Mouse (Mus musculus): ENCODE results near the gene Cul4a.

Gene Cul4a

DNA sequence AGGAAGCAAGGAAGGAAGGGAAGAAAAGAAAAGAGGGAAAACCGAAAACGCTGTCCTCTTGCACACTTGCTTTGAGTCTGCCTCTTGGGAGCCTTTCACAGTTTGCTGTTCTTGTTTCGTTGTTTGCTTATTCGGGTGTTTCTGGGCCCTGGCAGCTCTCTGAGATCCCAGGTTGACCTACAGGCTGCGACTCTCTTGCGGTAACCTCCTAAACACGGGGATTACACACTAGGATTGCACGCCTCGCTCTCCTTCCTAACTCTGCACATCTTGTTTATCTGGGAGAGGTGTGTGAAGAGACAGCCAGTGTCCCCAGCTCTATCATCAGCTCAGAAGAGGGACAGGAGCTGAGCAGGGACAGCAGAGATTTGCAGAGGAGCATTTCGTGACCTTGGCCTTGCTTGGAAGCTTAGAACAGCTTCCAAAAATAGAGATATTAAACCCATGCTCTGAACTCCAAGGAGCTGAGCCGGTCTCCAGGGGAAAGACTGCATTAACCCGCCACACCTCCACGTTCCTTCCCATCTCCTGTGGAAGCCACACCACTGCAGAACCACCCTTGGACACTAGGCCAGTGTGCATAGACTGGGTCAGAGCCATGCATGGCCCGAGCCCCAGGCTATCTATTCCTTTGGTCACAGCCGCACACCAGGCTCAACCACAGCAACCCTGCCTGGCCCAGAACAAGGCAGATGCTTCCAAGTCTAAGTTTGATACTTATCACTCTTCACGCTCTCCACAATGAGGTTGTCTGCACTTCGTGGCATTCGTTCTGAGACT is 75.7 kb downstream of the Cul4a start:
- no peak for DNase-seq

- DNase-seq, result no peak
Measured at GRCm38 (mm10) chr8:13181691-13181976, 76.2 kb downstream of the Cul4a start.

GRCm38 (mm10) chr8:13186819-13187218 is 81.4 kb downstream of the Cul4a start:
- no peak for DNase-seq

DNA sequence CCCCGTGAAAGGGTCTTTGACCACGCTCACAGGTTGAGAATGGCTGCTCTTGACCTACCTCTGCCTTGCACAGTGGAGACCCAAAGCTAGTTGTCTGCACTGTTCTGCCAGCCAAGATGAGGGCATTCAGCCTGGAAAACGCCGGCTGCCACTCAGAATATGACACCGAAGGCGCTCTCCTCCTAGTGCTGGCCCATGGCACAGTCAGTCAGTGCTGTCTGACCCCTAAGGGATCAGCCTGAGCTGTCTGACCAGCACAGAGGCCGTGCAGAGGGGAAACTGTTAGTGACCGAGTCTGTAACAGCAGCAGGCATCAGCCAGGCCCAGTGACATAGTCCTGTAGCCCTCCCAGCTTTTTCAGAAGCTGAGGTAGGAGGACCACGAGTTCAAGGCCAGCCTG is 81.8 kb downstream of the Cul4a start:
- DNase-seq, result no peak

DNA sequence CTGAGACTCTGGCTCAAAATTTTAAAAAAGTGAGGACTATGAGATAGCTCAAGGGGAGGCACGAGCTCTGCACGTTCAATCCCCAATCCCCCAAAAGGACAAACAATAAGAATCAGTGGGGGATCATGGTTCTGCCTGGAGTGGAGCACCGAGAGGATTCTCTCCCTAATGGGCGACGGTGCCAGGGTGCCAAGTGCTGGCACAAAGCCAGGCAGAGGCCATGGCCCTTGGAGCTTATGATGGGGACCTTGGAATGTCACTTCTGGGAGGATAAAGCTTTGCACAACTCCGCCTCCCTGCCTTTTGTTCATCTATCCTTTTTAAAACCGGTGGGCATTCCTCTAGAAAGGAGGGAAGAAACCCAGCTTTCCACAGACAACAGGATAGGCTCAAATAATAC is 82.2 kb downstream of the Cul4a start:
- no peak for DNase-seq

DNA sequence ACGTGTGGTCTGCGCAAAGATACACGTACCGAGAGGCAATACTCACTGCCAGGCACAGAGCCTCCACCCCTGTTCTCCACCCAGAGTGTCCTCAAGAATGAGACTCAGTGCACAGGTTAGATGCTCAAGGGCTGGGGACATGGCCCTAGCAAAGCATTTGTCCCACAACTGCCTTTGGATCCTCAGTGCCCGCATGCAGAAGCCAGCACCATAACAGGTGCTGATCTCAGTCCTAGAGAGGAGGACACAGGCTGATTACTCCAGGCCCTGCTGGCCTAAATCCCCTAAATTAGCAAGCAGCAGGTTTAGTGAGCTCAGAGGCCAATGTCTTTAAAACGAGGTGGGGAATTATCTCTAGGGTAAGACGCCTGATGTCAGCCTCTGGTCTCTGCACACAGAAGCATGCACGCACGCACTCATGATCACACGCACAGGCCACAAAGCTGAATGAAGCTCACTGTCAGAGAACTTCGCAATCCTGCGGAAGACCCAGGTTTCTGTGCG is 82.7 kb downstream of the Cul4a start:
- no peak for DNase-seq

DNA sequence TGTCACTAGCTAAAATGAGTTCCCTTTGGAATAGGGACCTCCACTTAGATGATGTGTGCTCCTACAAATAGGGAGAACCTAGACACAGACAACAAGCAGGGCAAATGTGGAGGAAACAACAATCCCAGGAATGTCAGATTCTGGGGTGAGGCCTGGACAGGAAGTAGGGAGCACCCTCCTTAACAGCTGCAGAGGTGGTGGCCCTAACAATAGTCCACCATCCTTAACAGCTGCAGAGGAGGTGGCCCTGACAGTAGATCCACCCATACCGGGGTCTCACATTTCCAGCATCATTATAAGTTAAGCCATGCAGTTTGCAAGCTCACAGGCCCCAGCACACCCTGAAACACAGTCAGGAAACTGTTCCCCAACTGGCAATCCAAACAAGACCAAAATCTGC is 83.4 kb downstream of the Cul4a start:
- no peak for DNase-seq

DNA sequence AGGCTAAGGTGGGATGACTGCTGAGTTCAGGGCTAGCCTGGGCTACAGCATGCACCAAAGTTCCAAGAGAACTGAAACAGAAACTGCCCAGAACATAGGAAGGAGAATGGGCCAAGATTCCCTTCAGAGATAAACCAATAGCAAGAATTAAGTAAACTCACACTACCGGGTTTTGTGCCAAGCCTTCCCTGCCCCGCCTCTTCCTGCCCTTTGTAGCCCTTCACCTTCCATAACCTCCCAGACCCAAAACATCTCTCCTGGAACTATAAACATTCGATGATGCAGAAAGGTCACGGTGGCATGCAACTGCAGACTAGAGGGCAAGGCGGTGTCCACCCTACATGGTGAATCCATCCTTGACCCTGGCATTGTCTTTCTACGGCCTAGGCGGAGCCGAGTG is 84.8 kb downstream of the Cul4a start:
- DNase-seq, result no peak

DNA sequence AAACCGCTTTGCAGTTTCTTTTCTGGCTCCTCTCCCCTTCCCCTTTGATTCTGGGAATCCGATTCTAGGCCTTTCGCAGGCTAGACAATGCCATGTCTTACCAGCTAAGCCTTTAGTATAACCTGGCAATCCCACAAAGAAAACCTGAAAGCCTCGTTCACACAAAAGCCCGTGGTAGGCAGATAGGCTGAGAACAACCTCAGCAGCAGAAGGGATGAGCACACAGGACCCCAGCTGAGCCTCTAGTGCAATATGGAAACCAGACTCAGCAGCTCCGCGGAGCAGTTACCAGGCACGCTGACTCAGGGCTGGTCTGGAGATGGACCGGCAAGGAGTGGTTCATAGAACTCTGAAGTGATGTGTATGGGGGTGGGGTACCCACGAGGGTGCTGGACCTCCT is 89.4 kb downstream of the Cul4a start:
- DNase-seq, result no peak

GRCm38 (mm10) chr8:13197493-13197892 is 92.1 kb downstream of the Cul4a start:
- no peak for DNase-seq
